Mouse (Mus musculus): ENCODE measurements at regions not wholly inside any gene's neighbourhood (a gene's known extent, or its start where the extent isn't known, plus 50 kb on each side); places are given as distances from the start of the nearest gene placed in this dataset.
"Not testable (repeated sequence)": the region's sequence is repeated elsewhere in the genome, so short reads cannot be mapped to it uniquely, and the experiment has no call there.

- not testable (repeated sequence) for DNase-seq
These were observed 91.8 kb downstream of the 5730507C01Rik start for GRCm38 (mm10) chr12:18606126-18606525.

GRCm38 (mm10) chr12:18609835-18610234 lies 95.5 kb downstream of the 5730507C01Rik start:
- peak; percentile 88 for DNase-seq

- DNase-seq = not testable (repeated sequence)
These were observed 96.3 kb downstream of the 5730507C01Rik start for GRCm38 (mm10) chr12:18610581-18610980.
